Mouse (Mus musculus) stomach, embryonic 16.5 days (tissue): ENCODE results near the gene Cox8b. TPM values are rescaled to one million over a fixed set of nuclear protein-coding genes. Genes with fewer than 3 reads are reported as not detected.

Source experiments
- ATAC-seq: fragments of 200-750 bp; cut with Nextera tagmentation; 2 replicates; pipeline ENCODE4 v1.8.0; 2017; ENCODE audit warnings: moderate number of reproducible peaks, moderate TSS enrichment; ENCODE audit not compliant: insufficient read depth, low FRiP score
- H3K27ac ChIP-seq: fragments of 300-500 bp; sonication (generic); 2 replicates; pipeline ENCODE4 v1.5.1; 2014; ENCODE audit warnings: low read length
- H3K27me3 ChIP-seq: fragments of 300-500 bp; sonication (generic); 2 replicates; pipeline ENCODE4 v1.6.1; 2014; ENCODE audit warnings: low read length, control low read depth, mixed read lengths; ENCODE audit not compliant: control insufficient read depth, insufficient read depth
- H3K36me3 ChIP-seq: fragments of 300-500 bp; sonication (generic); 2 replicates; pipeline ENCODE4 v1.6.1; 2014; ENCODE audit warnings: low read length; ENCODE audit not compliant: control insufficient read depth, insufficient read depth
- H3K4me1 ChIP-seq: fragments of 300-500 bp; sonication (generic); 2 replicates; pipeline ENCODE4 v1.6.1; 2014; ENCODE audit warnings: low read length, control low read depth, mixed read lengths; ENCODE audit not compliant: control insufficient read depth, insufficient read depth
- H3K4me2 ChIP-seq: fragments of 300-500 bp; sonication (generic); 2 replicates; pipeline ENCODE4 v1.6.1; 2014; ENCODE audit warnings: low read depth, low read length, mixed read lengths
- H3K4me3 ChIP-seq: fragments of 300-500 bp; sonication (generic); replicated peaks from 2 replicates; pipeline ENCODE4 v1.5.1; 2014; ENCODE audit warnings: mild to moderate bottlenecking, low read length
- H3K9ac ChIP-seq: fragments of 300-500 bp; sonication (generic); 2 replicates; pipeline ENCODE4 v1.6.1; 2014; ENCODE audit warnings: low read length
- H3K9me3 ChIP-seq: fragments of 300-500 bp; sonication (generic); replicated peaks from 2 replicates; pipeline ENCODE4 v1.6.1; 2016; ENCODE audit warnings: low read length, control low read depth; ENCODE audit not compliant: control insufficient read depth
- WGBS: fragments of 180-500 bp; shearing (Covaris S2); extraction: QIAGEN DNeasy Blood & Tissue Kit; methylation state at CpG from one replicate; pipeline ENCODE4 v1.1.7; 2014; 5-methylcytosine and 5-hydroxymethylcytosine counted together
- polyA plus RNA-seq: library from polyadenylated mRNA; unstranded; fragments of >200 nt; fragmentation: Nextera tagmentation; extraction: Ambion mirVana; gene quantifications from 2 replicates; pipeline ENCODE4 v1.2.1, GENCODE M21; 2015

Gene Cox8b
- polyA plus RNA-seq = 1.3 and 19.4 TPM in 2 replicates

GRCm38 (mm10) chr7:140900220-140900619, at the start of gene Cox8b:
Cox8b (minus strand) TSS chr7:140900446.
- Histone ChIP-seq H3K4me2 (no peak within 1 kb of the TSS), H3K27me3 (no peaks in the 10 kb centered on the region), H3K9ac (0 out of 2 replicates have a peak within 1 kb of the TSS, but pooled peaks have one; percentile 26), H3K9me3 (no peaks in the 10 kb centered on the region), H3K27ac (no peak within 1 kb of the TSS), H3K4me3 (no peak within 1 kb of the TSS), H3K4me1 (no peaks in the 10 kb centered on the region), H3K36me3 (peaks cover 3% of the 10 kb centered on the region; the same call in 1 of the 2 replicates)
- WGBS = 60% methylated on average over 10 of the region's 10 CpGs
- no peak for ATAC-seq

- 84% methylated on average over 6 of the region's 6 CpGs for WGBS
- no peaks in the 10 kb centered on the region for H3K9me3 ChIP-seq
- H3K27me3 ChIP-seq = no peaks in the 10 kb centered on the region
- H3K9ac ChIP-seq = no peak overlapping the region
- no peak overlapping the region for H3K4me3 ChIP-seq
- peaks cover 10% of the 10 kb centered on the region; the same call in 1 of the 2 replicates for H3K36me3 ChIP-seq
- H3K27ac ChIP-seq = no peak overlapping the region
- no peak overlapping the region for H3K4me2 ChIP-seq
- ATAC-seq = no peak
- H3K4me1 ChIP-seq = peaks cover 42% of the 10 kb centered on the region
Measured at GRCm38 (mm10) chr7:140949255-140949654, 49.0 kb upstream of the Cox8b start.

GRCm38 (mm10) chr7:140948161-140948560, 47.9 kb upstream of the Cox8b start:
- no peaks in the 10 kb centered on the region for H3K9me3 ChIP-seq
- H3K27me3 ChIP-seq = no peaks in the 10 kb centered on the region
- peaks cover 37% of the 10 kb centered on the region for H3K4me1 ChIP-seq
- H3K4me2 ChIP-seq = no peak overlapping the region
- no peak overlapping the region for H3K9ac ChIP-seq
- H3K36me3 ChIP-seq = peaks cover 10% of the 10 kb centered on the region; the same call in 1 of the 2 replicates
- no peak overlapping the region for H3K4me3 ChIP-seq
- ATAC-seq = no peak
- no peak overlapping the region for H3K27ac ChIP-seq
- 74% methylated on average over 8 of the region's 8 CpGs for WGBS

GRCm38 (mm10) chr7:140946980-140947379, 46.7 kb upstream of the Cox8b start:
- H3K36me3 ChIP-seq = 0 out of 2 replicates have a peak, but pooled peaks cover 10% of the 10 kb centered on the region
- no peak overlapping the region for H3K4me3 ChIP-seq
- H3K9me3 ChIP-seq = no peaks in the 10 kb centered on the region
- peak overlapping the region; percentile 50 for H3K27ac ChIP-seq
- no peaks in the 10 kb centered on the region for H3K27me3 ChIP-seq
- peaks cover 36% of the 10 kb centered on the region for H3K4me1 ChIP-seq
- H3K4me2 ChIP-seq = no peak overlapping the region
- H3K9ac ChIP-seq = no peak overlapping the region
- ATAC-seq = no peak
- WGBS = 48% methylated on average over 7 of the region's 7 CpGs

GRCm38 (mm10) chr7:140946311-140946710, 46.1 kb upstream of the Cox8b start:
- ATAC-seq = no peak
- Histone ChIP-seq H3K4me1 (peaks cover 29% of the 10 kb centered on the region), H3K27ac (no peak overlapping the region), H3K9me3 (no peaks in the 10 kb centered on the region), H3K27me3 (no peaks in the 10 kb centered on the region), H3K36me3 (0 out of 2 replicates have a peak, but pooled peaks cover 10% of the 10 kb centered on the region), H3K9ac (no peak overlapping the region), H3K4me2 (no peak overlapping the region), H3K4me3 (no peak overlapping the region)
- WGBS = 87% methylated on average over 10 of the region's 10 CpGs

- H3K27me3 ChIP-seq = no peaks in the 10 kb centered on the region
- 0 out of 2 replicates have a peak, but pooled peaks cover 10% of the 10 kb centered on the region for H3K36me3 ChIP-seq
- ATAC-seq = no peak
- no peak overlapping the region for H3K9ac ChIP-seq
- 90% methylated on average over 5 of the region's 5 CpGs for WGBS
- H3K4me2 ChIP-seq = no peak overlapping the region
- no peaks in the 10 kb centered on the region for H3K9me3 ChIP-seq
- H3K4me1 ChIP-seq = peaks cover 19% of the 10 kb centered on the region
- H3K4me3 ChIP-seq = no peak overlapping the region
- no peak overlapping the region for H3K27ac ChIP-seq
Measured at GRCm38 (mm10) chr7:140945247-140945646, 45.0 kb upstream of the Cox8b start.

- no peaks in the 10 kb centered on the region for H3K27me3 ChIP-seq
- peaks cover 24% of the 10 kb centered on the region for H3K4me1 ChIP-seq
- 88% methylated on average over 7 of the region's 7 CpGs for WGBS
- H3K27ac ChIP-seq = no peak overlapping the region
- H3K4me3 ChIP-seq = no peak overlapping the region
- no peaks in the 10 kb centered on the region for H3K9me3 ChIP-seq
- no peak overlapping the region for H3K4me2 ChIP-seq
- H3K36me3 ChIP-seq = 0 out of 2 replicates have a peak, but pooled peaks cover 10% of the 10 kb centered on the region
- no peak for ATAC-seq
- H3K9ac ChIP-seq = no peak overlapping the region; the same call in 1 of the 2 replicates
Measured at GRCm38 (mm10) chr7:140944236-140944635, 44.0 kb upstream of the Cox8b start.

- H3K9me3 ChIP-seq = no peaks in the 10 kb centered on the region
- no peak for ATAC-seq
Measured at GRCm38 (mm10) chr7:140943356-140943755, 43.1 kb upstream of the Cox8b start.

GRCm38 (mm10) chr7:140942811-140943210, 42.6 kb upstream of the Cox8b start:
- Histone ChIP-seq H3K4me1 (peaks cover 26% of the 10 kb centered on the region), H3K36me3 (0 out of 2 replicates have a peak, but pooled peaks cover 4% of the 10 kb centered on the region), H3K27me3 (no peaks in the 10 kb centered on the region), H3K4me3 (no peak overlapping the region), H3K27ac (peak overlapping the region; percentile 97), H3K9ac (peak overlapping the region; percentile 86), H3K9me3 (no peaks in the 10 kb centered on the region), H3K4me2 (peak overlapping the region; percentile 65)
- ATAC-seq = no peak
- 80% methylated on average over 10 of the region's 10 CpGs for WGBS

More at GRCm38 (mm10) chr7:140943356-140943755, 43.1 kb upstream of the Cox8b start:
- WGBS = 71% methylated on average over 4 of the region's 4 CpGs
- no peak overlapping the region for H3K4me3 ChIP-seq
- peaks cover 26% of the 10 kb centered on the region for H3K4me1 ChIP-seq
- 0 out of 2 replicates have a peak, but pooled peaks cover 4% of the 10 kb centered on the region for H3K36me3 ChIP-seq
- no peak overlapping the region for H3K4me2 ChIP-seq
- H3K27ac ChIP-seq = peak overlapping the region; percentile 97; the same call in 1 of the 2 replicates
- H3K9ac ChIP-seq = peak overlapping the region; percentile 86
- H3K27me3 ChIP-seq = no peaks in the 10 kb centered on the region
